Mouse (Mus musculus) liver, adult 2 months (tissue): ENCODE measurements around the gene Cdh4. TPM values are rescaled to one million over a fixed set of nuclear protein-coding genes. Genes with fewer than 3 reads are reported as not detected.

Experiments used
- DNase-seq: peaks from one replicate; pipeline ENCODE4 v3.0.0-alpha.2; 2011; ENCODE audit warnings: low read depth, low spot score; ENCODE audit errors: extremely low read depth
- H3K27ac ChIP-seq: fragments of 200-500 bp; replicated peaks from 2 replicates; pipeline ENCODE4 v1.5.1; 2012; ENCODE audit warnings: low read depth, mild to moderate bottlenecking, control low read depth, inconsistent platforms, low read length; ENCODE audit not compliant: insufficient read depth
- H3K27me3 ChIP-seq: fragments of 200-500 bp; 2 replicates; pipeline ENCODE4 v1.6.1; 2012; ENCODE audit warnings: mild to moderate bottlenecking, moderate library complexity, low read length, inconsistent platforms; ENCODE audit not compliant: control insufficient read depth, insufficient read depth
- H3K36me3 ChIP-seq: fragments of 200-500 bp; 2 replicates; pipeline ENCODE4 v1.6.1; 2012; ENCODE audit warnings: low read length, inconsistent platforms; ENCODE audit not compliant: control insufficient read depth, insufficient read depth
- H3K4me1 ChIP-seq: fragments of 200-500 bp; 2 replicates; pipeline ENCODE4 v1.6.1; 2011; ENCODE audit warnings: low read length; ENCODE audit not compliant: control insufficient read depth, insufficient read depth
- H3K4me3 ChIP-seq: fragments of 200-500 bp; 2 replicates; pipeline ENCODE4 v1.5.1; 2011; ENCODE audit warnings: low read depth, mild to moderate bottlenecking, control low read depth, low read length, moderate library complexity; ENCODE audit not compliant: insufficient read depth
- H3K79me2 ChIP-seq: fragments of 200-500 bp; 2 replicates; pipeline ENCODE4 v1.6.1; 2012; ENCODE audit warnings: inconsistent platforms, mild to moderate bottlenecking, low read length, moderate library complexity; ENCODE audit not compliant: control insufficient read depth, insufficient read depth
- H3K9ac ChIP-seq: fragments of 200-500 bp; 2 replicates; pipeline ENCODE4 v1.6.1; 2012; ENCODE audit warnings: low read depth, mild to moderate bottlenecking, control low read depth, inconsistent platforms, low read length
- CTCF ChIP-seq: fragments of 200-500 bp; IDR thresholded peaks from 2 replicates; pipeline ENCODE4 v1.5.1; 2011; ENCODE audit warnings: low read depth, low read length, control low read depth
- POLR2A ChIP-seq: fragments of 200-500 bp; IDR thresholded peaks from 2 replicates; pipeline ENCODE4 v1.6.1; 2011; ENCODE audit warnings: low read length, control low read depth; ENCODE audit not compliant: insufficient read depth; ENCODE audit errors: extremely low read depth
- WGBS: fragments of 180-500 bp; shearing (Covaris S2); methylation state at CpG from one replicate; pipeline ENCODE4 v1.1.7; 2018; 5-methylcytosine and 5-hydroxymethylcytosine counted together
- polyA plus RNA-seq: library from polyadenylated mRNA; depleted of rRNA; stranded (reverse); fragments of >200 nt; gene quantifications from 2 replicates; pipeline ENCODE4 v1.2.3, GENCODE M21; 2012
- total RNA-seq: library from RNA; depleted of rRNA; stranded (reverse); fragments of >200 nt; gene quantifications from 2 replicates; pipeline ENCODE4 v1.2.3, GENCODE M21; 2014

Cdh4 gene
- total and polyA plus RNA-seq, 2 experiments = 0.18 to 0.37 TPM

GRCm38 (mm10) chr2:179571175-179571769 lies 129.0 kb downstream of the Cdh4 start:
- Histone ChIP-seq H3K36me3 (no peaks in the 10 kb centered on the region), H3K27ac (no peak overlapping the region), H3K4me1 (no peaks in the 10 kb centered on the region), H3K79me2 (no peaks in the 10 kb centered on the region), H3K27me3 (no peaks in the 10 kb centered on the region), H3K9ac (no peak overlapping the region), H3K4me3 (no peak overlapping the region)
- TF ChIP-seq CTCF = no peak
- TF ChIP-seq POLR2A = no peak
- no peak for DNase-seq
- WGBS = 33% methylated on average over 6 of the region's 6 CpGs

DNA sequence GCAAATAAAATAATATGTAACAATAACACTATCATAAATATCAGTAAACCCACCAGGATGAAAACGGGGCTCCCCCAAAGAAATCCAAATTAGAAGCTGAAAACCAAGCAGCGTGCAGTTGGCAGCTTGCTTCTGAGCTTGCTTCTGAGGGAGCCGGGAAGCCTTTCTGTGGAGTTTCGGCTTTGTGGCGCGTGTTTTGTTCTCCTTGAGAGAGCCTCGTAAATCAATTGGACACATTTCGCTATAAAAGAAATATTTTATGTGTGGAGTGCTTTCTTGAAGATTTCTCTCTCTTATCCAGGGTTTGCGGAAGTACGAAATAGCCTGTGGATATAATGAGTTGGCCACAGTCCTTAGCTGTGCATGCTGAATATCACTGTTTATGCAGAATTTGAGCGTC lies 131.1 kb downstream of the Cdh4 start:
- 90% methylated on average over 11 of the region's 11 CpGs for WGBS
- H3K27me3 ChIP-seq = no peaks in the 10 kb centered on the region
- no peaks in the 10 kb centered on the region for H3K36me3 ChIP-seq
- no peaks in the 10 kb centered on the region for H3K4me1 ChIP-seq
- TF ChIP-seq POLR2A = no peak
- TF ChIP-seq CTCF = no peak
- no peak overlapping the region for H3K27ac ChIP-seq
- no peaks in the 10 kb centered on the region for H3K79me2 ChIP-seq
- no peak overlapping the region for H3K4me3 ChIP-seq
- H3K9ac ChIP-seq = no peak overlapping the region
- DNase-seq = no peak

DNA sequence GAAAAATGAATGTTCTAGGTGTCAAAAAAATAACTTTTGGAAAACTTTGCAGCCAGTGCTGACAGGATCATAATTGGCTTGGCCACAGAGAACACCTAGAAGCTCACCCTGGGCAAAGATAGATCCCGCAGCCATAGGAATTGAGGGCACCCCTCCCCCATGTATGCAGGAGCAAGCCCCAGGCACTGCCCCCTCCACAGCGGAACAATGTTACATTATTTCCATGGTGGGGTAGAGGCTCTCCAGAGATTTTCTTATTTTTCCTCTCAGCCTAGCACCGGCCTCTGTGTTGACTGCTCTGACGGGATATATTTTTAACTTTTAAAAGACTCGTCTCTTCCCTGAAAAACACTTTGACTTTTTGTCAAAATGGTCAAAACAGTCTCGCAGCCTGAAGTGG lies 131.6 kb downstream of the Cdh4 start:
- H3K4me1 ChIP-seq = no peaks in the 10 kb centered on the region
- no peaks in the 10 kb centered on the region for H3K79me2 ChIP-seq
- TF ChIP-seq CTCF = no peak
- no peak for TF ChIP-seq POLR2A
- DNase-seq = no peak
- no peak overlapping the region for H3K4me3 ChIP-seq
- H3K27me3 ChIP-seq = no peaks in the 10 kb centered on the region
- H3K36me3 ChIP-seq = no peaks in the 10 kb centered on the region
- H3K9ac ChIP-seq = no peak overlapping the region
- WGBS = 88% methylated on average over 6 of the region's 6 CpGs
- H3K27ac ChIP-seq = no peak overlapping the region

DNA sequence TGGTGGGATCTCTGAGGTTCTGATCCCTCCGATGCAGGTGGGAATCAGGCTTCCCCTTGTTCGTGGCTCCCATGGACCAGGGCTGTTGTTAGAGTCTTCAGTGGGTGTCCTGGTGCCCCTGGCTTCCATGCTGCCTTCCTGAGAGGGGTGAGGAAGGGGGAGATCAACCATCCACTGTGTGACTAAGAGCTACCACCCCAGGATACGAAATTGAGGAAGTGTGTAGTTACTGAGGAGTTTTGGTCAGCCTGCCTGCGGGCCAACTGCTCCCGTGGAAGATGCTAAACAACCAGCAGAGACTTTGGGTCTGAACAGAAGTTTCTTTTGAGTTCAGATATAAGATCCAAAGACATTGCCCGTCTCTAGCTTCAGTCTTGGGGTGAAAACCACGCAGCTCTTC lies 133.4 kb downstream of the Cdh4 start:
- Histone ChIP-seq H3K27ac (no peak overlapping the region), H3K4me1 (no peaks in the 10 kb centered on the region), H3K79me2 (no peaks in the 10 kb centered on the region), H3K36me3 (no peaks in the 10 kb centered on the region), H3K27me3 (no peaks in the 10 kb centered on the region), H3K4me3 (no peak overlapping the region), H3K9ac (no peak overlapping the region)
- 80% methylated on average over 7 of the region's 7 CpGs for WGBS
- no peak for DNase-seq
- TF ChIP-seq POLR2A (no peak), CTCF (no peak)

DNA sequence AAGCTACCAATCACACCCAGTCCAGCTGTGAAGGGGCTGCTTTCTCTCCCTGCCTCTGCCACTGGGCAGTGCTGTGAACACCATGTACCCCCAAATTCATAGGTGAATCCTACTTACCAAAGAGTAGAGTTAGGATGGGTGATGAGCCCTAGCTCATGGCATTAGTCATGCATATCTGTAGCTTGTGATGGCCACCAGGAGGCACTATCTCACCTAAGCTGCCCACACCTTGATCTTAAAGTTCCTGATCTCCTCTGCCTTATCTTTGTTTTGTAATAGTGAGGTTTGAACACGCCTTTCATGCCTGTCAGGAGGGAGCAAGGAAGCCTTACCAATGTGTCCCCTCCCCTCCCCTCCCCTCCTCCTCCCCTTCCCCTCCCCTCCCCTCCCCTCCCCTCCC lies 134.0 kb downstream of the Cdh4 start:
- TF ChIP-seq POLR2A (no peak), CTCF (no peak)
- no peaks in the 10 kb centered on the region for H3K36me3 ChIP-seq
- H3K4me3 ChIP-seq = no peak overlapping the region
- no peak overlapping the region for H3K27ac ChIP-seq
- H3K79me2 ChIP-seq = no peaks in the 10 kb centered on the region
- DNase-seq = no peak
- H3K4me1 ChIP-seq = no peaks in the 10 kb centered on the region
- 64% methylated on average over 1 of the region's 1 CpGs for WGBS
- H3K27me3 ChIP-seq = no peaks in the 10 kb centered on the region
- no peak overlapping the region for H3K9ac ChIP-seq

GRCm38 (mm10) chr2:179578329-179578728 lies 136.1 kb downstream of the Cdh4 start:
- TF ChIP-seq CTCF = no peak
- no peak for TF ChIP-seq POLR2A
- H3K79me2 ChIP-seq = no peaks in the 10 kb centered on the region
- no peak overlapping the region for H3K27ac ChIP-seq
- no peaks in the 10 kb centered on the region for H3K36me3 ChIP-seq
- no peak for DNase-seq
- 72% methylated on average over 3 of the region's 3 CpGs for WGBS
- H3K9ac ChIP-seq = no peak overlapping the region
- no peak overlapping the region for H3K4me3 ChIP-seq
- H3K4me1 ChIP-seq = no peaks in the 10 kb centered on the region
- no peaks in the 10 kb centered on the region for H3K27me3 ChIP-seq
